Mouse (Mus musculus): ENCODE results near the gene Lingo1.

The Lingo1 gene

GRCm38 (mm10) chr9:56589762-56590161 lies 206.5 kb downstream of the Lingo1 start:
- DNase-seq: no peak

GRCm38 (mm10) chr9:56584043-56584424 lies 212.2 kb downstream of the Lingo1 start:
- no peak for DNase-seq

DNA sequence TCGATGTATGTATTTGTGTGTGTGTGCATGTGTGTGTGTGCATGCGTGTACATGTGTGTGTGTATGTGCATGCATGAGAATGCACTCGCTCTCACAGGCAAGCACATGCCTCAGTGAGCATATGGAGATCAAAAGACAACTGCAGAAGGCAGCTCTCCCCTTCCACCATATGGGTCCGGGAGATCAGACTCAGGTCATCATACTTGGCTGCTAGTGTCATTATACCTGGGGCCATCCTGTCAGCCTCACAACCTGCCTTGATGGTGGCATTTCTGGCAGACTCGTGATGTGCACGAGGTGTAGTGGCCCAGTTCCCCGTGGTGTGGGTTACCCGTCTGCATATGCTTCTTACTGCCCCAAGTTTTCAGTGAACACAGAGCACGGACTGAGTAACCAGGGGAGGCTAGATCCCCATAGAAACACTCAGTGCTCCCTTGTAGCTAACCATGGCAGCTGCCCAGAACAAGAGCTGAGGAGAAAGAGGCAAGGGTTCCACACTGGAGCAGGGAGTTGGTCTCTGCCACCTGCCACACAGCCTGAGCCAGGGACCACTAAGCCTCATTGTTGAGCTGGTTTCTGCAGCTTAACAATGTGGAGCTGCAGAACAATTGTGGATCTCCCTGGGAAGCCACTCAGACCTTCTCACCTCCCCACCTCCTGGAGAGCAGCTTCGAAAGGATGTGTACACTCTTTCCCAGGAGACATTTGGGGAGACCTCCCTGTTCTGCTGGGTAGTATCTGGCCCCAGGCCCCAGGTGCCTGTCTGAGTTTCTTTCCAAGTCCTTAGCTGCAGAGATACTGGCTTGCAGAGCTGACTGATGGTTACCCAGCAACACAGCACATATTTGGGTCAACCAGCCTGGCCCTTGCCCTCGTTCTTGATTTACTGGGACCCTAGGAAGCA lies 212.9 kb downstream of the Lingo1 start:
- no peak for DNase-seq

- no peak for DNase-seq
Measured at GRCm38 (mm10) chr9:56582628-56583027, 213.6 kb downstream of the Lingo1 start.

DNA sequence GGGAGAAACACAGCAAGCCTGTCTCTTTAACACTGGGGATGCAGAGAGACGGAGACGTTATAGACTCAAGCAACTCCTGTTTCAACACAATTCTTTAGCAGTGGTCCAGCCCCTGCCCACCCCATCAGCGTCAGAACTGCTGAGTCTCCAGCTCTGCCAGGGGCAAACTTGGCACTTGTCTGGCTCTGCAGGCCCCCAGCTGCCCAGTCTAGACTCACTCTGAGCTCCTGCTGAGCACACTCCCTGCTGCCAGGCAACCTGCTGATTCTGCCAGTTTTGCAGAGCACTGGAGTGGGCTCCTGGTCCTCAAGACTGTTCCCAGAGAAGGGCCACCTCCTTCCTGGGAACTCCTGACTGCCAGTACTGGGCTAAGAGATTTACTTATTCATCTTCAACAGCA lies 214.6 kb downstream of the Lingo1 start:
- DNase-seq: no peak

GRCm38 (mm10) chr9:56581016-56581415 lies 215.3 kb downstream of the Lingo1 start:
- no peak for DNase-seq

- no peak for DNase-seq
Measured at GRCm38 (mm10) chr9:56580101-56580500, 216.2 kb downstream of the Lingo1 start.

DNA sequence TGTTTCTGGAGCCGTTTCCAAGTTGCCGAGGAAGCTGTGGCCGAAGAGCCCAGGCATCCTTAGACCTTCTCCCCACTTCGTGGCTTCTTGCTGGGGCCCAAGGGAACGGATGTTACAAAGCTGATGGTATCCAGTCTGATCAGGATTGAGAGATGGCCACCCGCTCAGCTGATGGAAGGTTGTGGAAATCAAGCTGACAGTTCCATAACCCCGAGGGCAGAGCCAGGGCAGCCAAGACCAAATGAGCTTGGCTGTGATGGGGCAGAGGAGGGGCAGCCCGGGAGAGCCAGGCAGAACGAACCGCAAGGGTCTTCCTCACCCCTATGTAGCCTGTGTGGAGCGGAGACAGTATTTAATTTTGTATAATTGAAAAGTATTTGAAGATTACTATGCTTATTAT lies 218.9 kb downstream of the Lingo1 start:
- DNase-seq: no peak

DNA sequence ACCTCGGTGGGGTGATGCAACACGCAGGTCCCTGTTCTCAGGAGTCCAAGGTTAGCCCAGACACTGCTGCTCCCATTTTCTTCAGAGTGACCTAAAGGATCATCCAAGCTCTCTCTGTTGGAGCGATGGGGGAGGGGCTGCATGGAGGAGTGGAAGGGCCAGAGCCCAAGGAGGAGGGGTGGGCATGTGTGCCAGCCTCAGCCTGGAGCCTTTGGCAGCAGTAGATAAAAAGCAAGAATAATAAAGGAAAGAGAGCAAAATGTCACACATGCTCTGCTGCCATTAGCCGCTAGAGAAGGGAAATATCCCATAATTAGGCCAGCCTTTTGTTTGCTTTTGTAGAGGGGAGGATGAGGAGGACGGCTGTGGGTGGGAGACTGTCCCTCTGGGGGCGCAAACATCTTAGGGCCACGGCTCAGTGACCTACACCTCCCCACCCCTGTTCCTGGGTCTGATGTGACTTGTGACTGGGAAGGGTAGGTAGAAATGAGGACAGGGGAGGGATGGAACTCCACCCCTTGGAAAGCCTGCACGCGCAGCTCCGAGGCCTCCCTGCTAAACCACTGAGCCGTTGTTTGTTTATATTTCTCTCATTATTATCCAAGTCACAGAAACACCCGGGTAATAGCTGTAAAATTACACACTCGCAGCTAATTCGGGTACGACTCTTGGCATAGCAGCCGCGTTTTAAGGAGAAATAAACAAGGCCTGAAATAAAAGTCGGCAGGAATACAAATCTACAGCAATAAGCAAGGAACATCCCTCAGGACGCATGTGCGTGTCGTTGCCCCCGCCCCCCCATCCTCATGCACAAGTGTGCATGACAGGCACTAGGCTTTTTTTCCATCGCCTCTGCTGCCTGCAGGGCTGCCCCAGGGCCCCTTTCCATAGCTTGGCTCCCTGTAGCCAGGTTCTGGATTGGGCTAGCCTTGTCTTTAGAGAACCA lies 223.5 kb downstream of the Lingo1 start:
- no peak for DNase-seq
